Mouse (Mus musculus) 3134 (cell line): ENCODE data around the gene Vps33b.
A peak's percentile ranks its signal among the peaks of the same experiment; 100 is the strongest.

ENCODE experiments used
- DNase-seq: peaks from one replicate; pipeline ENCODE4 v3.0.0-alpha.2; 2011; ENCODE audit warnings: low spot score; ENCODE audit not compliant: insufficient read length; ENCODE audit errors: extremely low read depth

The Vps33b gene

GRCm38 (mm10) chr7:80267764-80268163 is 1.7 kb upstream of the Vps33b start:
- no peak for DNase-seq

DNA sequence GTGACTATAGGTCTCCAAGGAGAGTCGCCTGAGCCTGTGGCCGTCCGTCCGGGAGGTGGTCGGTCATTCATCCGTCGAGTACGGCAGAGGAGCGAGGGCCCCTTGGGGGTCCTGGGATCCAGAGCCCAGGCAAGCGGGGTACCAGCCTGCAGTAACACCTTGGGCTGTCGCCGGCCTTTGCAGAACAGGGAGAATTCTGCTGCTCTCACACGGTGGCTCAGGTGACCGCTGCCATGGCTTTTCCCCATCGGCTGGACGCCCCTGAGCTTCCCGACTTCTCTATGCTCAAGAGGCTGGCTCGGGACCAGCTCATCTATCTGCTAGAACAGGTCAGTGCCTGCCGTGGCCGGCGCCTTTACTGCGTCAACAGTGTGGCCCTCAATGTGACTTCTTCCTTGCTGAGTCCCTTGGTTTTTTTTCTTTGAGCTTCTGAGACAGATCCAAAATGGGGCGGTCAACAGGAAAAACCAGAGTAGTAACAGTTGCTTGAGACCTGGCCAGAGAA is 354 bp downstream of the Vps33b start:
- no peak for DNase-seq

DNA sequence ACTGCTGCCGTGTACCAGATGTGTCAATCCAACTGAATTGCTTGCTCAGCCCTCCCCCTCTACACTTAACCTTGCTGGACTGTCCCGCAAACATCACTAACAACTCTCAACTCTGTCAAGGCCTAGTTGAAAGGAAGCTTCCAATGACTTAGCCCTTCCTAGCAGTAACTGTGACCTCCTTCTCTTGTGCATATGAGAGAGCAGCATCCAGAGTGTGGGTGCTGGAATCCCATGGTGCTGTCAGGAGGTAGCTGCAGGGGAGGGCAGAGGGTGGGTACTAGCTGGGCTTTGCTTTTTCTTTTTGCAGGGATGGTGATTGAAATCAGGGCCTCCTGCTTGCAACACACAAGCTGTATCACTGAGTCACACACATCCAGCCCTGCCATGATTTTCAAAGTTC is 4.0 kb downstream of the Vps33b start:
- no peak for DNase-seq

DNA sequence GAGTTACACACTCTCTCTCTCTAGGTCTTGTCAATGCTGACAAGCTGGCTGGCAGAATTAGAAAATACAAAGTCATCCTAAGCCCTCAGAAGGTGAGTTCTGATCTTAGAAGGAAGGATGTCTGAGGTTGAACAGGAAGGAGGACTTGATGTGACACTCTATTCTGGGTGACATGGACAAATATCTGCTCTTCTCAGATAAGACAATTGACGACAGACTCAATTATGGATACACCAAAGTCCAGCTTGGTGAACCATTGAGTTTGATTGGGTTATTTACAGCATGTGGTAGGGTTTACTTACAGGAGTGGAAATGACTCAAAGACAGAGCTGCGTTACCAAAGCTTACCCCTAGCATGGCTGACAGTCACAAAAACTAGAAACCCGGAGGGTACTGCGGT is 6.9 kb downstream of the Vps33b start:
- DNase-seq = no peak

GRCm38 (mm10) chr7:80280032-80280431 is 10.6 kb downstream of the Vps33b start:
- DNase-seq = no peak

DNA sequence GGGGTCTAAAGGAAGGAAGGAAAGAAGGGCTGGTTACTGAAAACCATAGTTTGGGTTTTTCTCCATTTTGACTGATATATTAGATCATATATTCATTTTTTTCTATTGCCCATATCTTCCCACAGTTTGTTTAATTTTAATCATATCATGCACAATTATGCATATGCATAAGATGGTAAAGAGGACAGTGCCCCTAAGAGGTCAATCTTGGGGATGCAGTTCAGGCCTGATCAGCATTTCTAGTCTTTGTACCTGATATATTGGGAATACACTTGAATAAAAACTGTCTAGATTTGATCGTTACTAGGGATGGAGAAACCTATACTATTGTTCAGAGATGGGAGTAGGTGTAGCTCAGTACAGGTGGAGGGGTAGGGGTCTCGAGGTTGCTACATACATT is 11.5 kb downstream of the Vps33b start:
- no peak for DNase-seq

GRCm38 (mm10) chr7:80281646-80282045 is 12.2 kb downstream of the Vps33b start:
- DNase-seq = no peak

DNA sequence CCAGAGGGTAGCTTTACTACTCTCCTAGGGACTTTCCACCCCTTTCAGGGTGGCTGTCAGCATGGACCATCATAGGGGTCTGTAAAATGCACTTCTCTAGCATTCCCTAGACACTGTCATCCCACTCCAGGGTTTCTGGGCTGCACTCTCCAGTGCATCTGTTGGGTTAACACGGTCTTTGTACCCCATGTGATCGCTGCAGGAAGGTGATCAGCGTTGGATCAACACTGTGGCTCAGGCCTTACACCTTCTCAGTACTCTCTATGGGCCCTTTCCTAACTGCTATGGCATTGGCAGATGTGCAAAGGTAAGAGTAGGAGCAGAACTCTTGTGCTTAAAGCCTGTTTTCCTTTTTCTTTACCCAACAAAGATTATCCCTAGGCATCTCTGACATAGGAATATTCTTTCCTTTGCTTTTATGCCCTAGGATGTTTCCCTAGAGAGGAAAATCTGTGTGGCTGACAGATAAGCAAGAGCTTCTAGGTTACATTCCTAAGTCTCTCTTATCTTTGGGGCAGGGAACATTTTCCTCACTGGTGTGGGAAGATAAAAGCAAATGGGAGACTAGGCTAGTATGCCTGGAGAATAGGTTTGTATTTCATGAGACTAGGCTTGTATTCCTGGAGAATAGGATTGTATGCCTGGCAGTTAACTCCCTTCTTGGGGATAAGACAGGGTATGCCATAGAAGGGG is 13.9 kb downstream of the Vps33b start:
- DNase-seq = no peak

GRCm38 (mm10) chr7:80284391-80284790 is 14.9 kb downstream of the Vps33b start:
- DNase-seq = no peak

- DNase-seq = no peak
Measured at GRCm38 (mm10) chr7:80285725-80286124, 16.3 kb downstream of the Vps33b start.

DNA sequence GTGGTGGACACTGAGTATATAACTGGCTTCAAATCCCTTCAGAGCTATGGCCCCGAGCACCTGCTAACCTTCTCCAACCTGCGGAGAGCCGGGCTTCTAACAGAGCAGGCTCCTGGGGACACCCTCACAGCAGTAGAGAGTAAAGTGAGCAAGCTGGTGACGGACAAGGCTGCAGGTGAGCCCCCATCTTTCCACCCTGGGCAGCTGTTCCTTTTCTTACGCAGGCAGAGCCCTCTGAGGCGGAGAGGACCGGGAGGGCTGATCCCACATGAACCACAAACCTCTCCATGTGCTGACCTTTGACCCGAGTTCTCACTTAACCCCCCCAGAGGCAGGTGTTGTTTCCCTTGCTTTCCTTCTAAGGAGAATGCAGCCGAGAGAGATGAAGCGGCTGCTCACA is 18.3 kb downstream of the Vps33b start:
- no peak for DNase-seq

GRCm38 (mm10) chr7:80294062-80294763 is 24.8 kb downstream of the Vps33b start, which contains the start of gene Prc1:
Gene Prc1 (plus strand): TSS chr7:80294450.
- peak; percentile 99 for DNase-seq

- no peak for DNase-seq
Measured at GRCm38 (mm10) chr7:80294764-80295648, 25.6 kb downstream of the Vps33b start.

DNA sequence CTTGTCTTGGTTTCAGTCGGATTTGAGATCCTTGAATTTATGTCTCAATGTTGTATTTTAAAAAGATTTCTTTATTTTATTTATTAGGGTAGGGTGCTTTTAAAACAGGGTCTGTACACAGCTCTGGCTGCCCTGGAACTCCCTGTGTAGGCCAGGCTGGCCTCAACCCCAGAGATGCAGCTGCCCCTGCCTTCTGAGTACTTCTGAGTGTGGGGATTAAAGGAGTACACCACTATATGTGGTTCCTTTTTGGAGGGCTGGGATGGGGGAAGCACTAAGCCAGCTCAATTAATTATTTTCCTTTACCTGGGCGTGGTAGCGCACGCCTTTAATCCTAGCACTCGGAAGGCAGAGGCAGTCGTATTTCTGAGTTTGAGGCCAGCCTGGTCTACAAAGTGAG is 27.0 kb downstream of the Vps33b start:
- no peak for DNase-seq

DNA sequence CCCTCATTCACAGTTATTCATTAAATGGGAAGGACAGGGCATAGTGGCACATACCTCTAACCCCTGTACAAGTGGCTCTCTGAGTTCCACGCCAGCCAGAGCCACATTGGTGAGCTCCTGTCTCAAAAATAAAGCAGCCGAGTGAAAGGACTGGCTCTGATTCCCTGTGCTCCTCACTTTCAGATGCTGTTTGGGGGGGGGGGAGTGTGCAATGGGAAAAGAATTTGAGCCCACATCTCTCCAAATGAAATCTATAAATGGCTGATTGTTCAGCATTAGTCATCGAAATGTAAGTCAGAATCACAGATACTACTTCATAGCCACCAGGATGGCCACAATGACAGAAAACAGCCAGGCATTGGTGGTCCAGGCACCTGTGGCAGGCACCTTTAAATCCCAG is 27.6 kb downstream of the Vps33b start:
- DNase-seq = peak; percentile 44

DNA sequence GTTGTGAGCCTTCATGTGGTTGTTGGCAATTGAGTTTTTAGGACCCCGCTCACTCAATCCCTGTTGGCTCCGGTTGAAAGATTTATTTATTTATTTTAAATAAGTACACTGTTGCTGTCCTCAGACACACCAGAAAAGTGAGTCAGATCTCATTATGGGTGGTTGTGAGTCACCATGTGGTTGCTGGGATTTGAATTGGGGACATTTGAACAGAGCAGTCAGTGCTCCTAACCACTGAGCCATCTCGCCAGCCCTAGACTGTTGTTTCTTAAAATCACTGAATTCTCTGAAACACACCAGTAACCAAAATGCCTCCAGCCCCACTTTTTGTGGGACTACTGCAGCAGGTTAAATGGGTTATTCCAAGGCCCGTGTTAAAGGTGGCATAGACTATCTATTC is 29.3 kb downstream of the Vps33b start:
- DNase-seq = peak; percentile 70

DNA sequence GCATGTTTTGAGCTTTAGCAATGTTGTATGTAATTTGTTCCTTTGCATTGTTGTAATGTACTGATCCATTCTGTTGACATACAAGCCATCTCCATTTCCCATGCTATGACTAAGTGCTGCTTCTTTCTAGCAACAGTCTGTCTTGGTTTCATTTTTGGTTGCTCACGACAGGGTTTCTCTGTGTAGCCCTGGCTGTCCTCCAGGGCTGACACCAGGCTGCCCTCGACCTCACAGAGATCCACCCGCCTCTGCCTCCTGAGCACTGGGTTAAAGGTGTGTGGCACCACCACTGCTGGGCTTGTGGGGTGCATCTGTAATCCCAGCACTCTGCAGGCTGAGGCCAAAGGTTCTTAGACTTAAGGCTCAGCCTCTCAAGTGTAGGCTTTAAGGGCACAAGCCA is 30.1 kb downstream of the Vps33b start:
- DNase-seq = peak; percentile 56

GRCm38 (mm10) chr7:80301522-80301921 is 32.1 kb downstream of the Vps33b start:
- DNase-seq = no peak

DNA sequence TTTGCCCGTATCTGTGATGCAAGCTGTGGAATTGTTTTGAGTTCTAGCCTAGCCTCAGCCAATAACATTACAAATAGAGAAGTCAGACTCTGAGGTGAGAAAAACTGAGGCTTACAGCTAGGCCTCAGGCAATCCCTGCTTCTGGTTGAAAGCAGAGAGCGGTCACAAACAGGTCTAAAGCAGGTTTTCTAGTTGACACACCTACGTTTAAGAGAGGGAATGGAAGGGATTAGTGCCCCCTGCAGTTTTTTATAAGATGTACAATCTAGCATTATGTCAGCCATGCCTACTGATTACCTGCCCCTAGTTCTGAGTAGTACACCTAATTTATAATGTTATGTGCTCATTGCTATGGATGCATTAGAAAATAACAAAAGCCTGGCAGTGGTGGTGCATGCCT is 38.3 kb downstream of the Vps33b start:
- DNase-seq = no peak

GRCm38 (mm10) chr7:80310771-80311170 is 41.3 kb downstream of the Vps33b start:
- no peak for DNase-seq

DNA sequence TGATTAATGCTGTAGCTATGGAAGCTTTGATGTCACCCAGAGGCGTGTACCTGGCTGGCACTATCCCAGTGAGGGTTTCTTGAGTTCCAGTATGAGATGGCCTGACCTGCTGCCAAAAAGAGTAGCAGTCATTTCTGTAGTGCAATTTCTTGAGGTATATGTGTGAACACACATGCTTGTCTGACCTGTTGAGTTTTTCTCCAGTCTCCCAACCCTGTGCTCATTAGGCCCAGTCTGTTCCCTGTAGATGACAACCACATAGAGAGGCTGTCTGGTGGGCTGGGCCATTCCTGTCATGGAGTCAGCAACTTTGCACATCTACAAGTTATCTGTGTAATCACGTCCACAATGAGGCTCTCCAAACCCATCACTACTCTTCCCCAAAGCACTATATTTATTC is 46.3 kb downstream of the Vps33b start:
- no peak for DNase-seq
